Mouse (Mus musculus) brain, embryonic 14.5 days (tissue): ENCODE data around the gene Pax7.

ENCODE experiments used
- CTCF ChIP-seq: fragments of 200-500 bp; IDR thresholded peaks from 2 replicates; pipeline ENCODE4 v1.5.1; 2012; ENCODE audit warnings: inconsistent platforms, mild to moderate bottlenecking, moderate library complexity, borderline replicate concordance; ENCODE audit not compliant: insufficient read depth, insufficient read length; ENCODE audit errors: extremely low read depth
- POLR2A ChIP-seq: fragments of 200-500 bp; IDR thresholded peaks from 2 replicates; pipeline ENCODE4 v1.6.1; 2012; ENCODE audit warnings: mild to moderate bottlenecking, inconsistent platforms, borderline replicate concordance; ENCODE audit not compliant: poor library complexity, insufficient read depth, insufficient read length, severe bottlenecking; ENCODE audit errors: extremely low read depth

GRCm38 (mm10) chr4:139825326-139826112 is 7.8 kb downstream of the Pax7 start:
- TF ChIP-seq CTCF (no peak), POLR2A (no peak)
